Mouse (Mus musculus): ENCODE measurements around the gene Cacna1i. TPM values are rescaled to one million over a fixed set of nuclear protein-coding genes. Genes with fewer than 3 reads are reported as not detected.

Cacna1i gene
- total RNA-seq, 2 experiments from 2014 or later, result 82.6 to 84.8 TPM

- DNase-seq (ENCODE audit: extremely low spot score in 1 of 2, low spot score in 2 of 2), result peak; percentile 87 to 94
- intact Hi-C loops (cut with DNase I), result loop anchor here (10.0 kb wide), 1 partner anchor 931 kb away; the partner anchor contains the start of gene Mrtfa
Observed at GRCm38 (mm10) chr15:80263610-80264575, 23.1 kb upstream of the Cacna1i start, which contains the start of gene Rps19bp1. Gene Rps19bp1, minus strand, starts transcription at chr15:80264315.

DNA sequence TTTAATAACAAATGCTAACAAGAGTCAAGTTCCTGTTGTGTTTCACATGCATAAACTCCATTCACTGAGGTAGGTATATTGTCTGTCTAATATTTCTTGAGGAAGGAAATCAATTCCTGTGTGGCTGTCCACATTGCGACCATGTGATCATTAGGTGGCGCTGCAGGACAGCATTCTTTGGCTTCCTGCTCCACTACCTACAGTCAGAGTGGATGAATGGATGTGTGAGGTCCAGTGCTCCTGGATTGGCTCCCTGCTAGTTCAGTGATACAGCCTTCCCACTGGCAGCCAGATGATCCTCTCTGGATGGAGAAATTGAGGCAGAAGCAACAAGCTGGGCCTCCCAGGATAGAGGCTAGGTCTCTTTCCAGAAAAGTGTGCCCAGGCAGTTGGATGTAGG lies 20.8 kb upstream of the Cacna1i start:
- intact Hi-C loops (cut with DNase I), result loop anchor here (2.0 to 10.0 kb wide), 4 partner anchors 366 to 929 kb away; partner anchors contain the start of gene Mrtfa
- peak; percentile 82 to 87 for DNase-seq (ENCODE audit: extremely low spot score in 1 of 2, low spot score in 2 of 2)

DNA sequence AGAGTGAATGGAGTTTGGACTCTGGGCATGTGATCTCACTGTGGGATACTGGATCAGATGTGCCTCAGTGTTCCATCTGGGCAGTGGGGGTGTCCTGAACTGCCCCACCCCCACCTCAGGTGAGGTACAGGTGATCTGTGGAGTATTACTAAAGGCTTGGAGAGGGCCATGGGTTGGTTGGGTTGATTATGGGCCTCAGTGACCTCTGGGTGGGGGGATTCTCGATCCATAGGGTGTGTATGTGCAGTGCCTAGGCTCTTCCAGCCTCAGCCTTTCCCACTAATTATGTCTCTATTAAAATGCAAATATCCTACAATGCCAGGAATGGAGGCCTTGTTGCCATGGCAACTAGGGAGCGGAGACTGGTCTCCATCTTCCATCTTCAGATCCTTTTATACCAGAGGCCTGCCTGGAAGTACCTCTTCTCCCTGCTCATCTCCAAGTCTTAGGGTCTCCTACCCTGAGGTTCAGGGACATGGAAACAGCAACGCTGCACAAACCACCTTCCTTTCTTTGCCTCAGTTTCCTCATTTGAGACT lies 15.1 kb upstream of the Cacna1i start:
- intact Hi-C loops (cut with DNase I), result no loop called here

GRCm38 (mm10) chr15:80277107-80277506 lies 9.9 kb upstream of the Cacna1i start:
- no peak for DNase-seq (ENCODE audit: extremely low spot score in 1 of 2, low spot score in 2 of 2)
- intact Hi-C loops (cut with DNase I), result no loop called here

More for the DNA sequence above, 15.1 kb upstream of the Cacna1i start:
- DNase-seq (ENCODE audit: extremely low spot score in 1 of 2, low spot score in 2 of 2), result no peak

DNA sequence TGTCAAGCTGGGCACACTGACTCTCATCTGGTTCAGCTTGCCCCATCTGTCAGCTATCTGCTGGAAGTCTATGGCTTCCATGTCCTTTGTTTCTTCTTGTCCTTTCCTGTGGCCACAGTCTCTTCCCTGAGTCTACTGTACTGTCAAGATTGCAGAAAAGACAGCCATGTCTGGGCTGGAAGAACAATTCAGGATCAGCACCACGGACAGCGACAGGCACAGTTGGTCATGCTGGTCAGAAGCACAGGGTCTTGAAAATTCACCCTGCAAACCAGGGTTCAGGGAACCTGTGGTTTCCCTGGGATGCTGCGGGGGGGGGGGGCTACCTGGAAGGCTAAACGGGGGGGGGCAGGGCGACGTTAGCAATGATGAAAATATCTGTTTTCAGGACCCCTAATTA lies 9.4 kb upstream of the Cacna1i start:
- DNase-seq (ENCODE audit: extremely low spot score in 1 of 2, low spot score in 2 of 2), result peak in 1 of 2 experiments; percentile 66
- intact Hi-C loops (cut with DNase I), result no loop called here

GRCm38 (mm10) chr15:80278121-80278759 lies 8.8 kb upstream of the Cacna1i start:
- intact Hi-C loops (cut with DNase I), result no loop called here
- peak in 1 of 2 experiments; percentile 73 for DNase-seq (ENCODE audit: extremely low spot score in 1 of 2, low spot score in 2 of 2)

- intact Hi-C loops (cut with DNase I), result no loop called here
- no peak for DNase-seq (ENCODE audit: extremely low spot score in 1 of 2, low spot score in 2 of 2)
Observed at GRCm38 (mm10) chr15:80279053-80279452, 8.0 kb upstream of the Cacna1i start.

GRCm38 (mm10) chr15:80280646-80281045 lies 6.4 kb upstream of the Cacna1i start:
- intact Hi-C loops (cut with DNase I), result no loop called here
- DNase-seq (ENCODE audit: extremely low spot score in 1 of 2, low spot score in 2 of 2), result no peak

GRCm38 (mm10) chr15:80288036-80288435 lies 998 bp downstream of the Cacna1i start:
- DNase-seq (ENCODE audit: extremely low spot score in 1 of 2, low spot score in 2 of 2), result peak in 1 of 2 experiments; percentile 51
- intact Hi-C loops (cut with DNase I), result loop anchor here (5.0 kb wide), 1 partner anchor 414 kb away; no protein-coding TSS in a partner anchor

GRCm38 (mm10) chr15:80289436-80289835 lies 2.4 kb downstream of the Cacna1i start:
- intact Hi-C loops (cut with DNase I), result loop anchor here (5.0 kb wide), 1 partner anchor 413 kb away; no protein-coding TSS in a partner anchor
- DNase-seq (ENCODE audit: extremely low spot score in 1 of 2, low spot score in 2 of 2), result peak; percentile 63 to 79

DNA sequence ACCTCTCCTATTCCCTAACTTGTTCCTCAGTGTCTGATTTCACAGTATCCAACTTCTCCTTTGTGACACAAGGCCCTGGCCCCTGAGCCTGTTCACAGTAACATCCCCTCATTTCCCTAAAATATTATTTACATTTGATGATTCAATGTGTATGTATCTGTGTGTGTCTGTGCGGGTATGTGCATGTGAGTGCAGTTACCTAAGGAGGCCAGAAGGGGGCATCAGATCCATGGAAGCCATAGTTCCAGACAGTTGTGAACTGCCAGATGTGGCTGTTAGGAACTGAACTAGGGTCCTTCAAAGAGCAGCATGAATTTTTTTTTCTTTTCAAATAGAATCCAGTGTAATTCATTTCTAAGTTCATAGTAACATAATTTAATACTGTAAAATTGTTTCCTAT lies 10.1 kb downstream of the Cacna1i start:
- no peak for DNase-seq (ENCODE audit: extremely low spot score in 1 of 2, low spot score in 2 of 2)
- intact Hi-C loops (cut with DNase I), result no loop called here

GRCm38 (mm10) chr15:80303779-80304178 lies 16.7 kb downstream of the Cacna1i start:
- intact Hi-C loops (cut with DNase I), result no loop called here
- no peak for DNase-seq (ENCODE audit: extremely low spot score in 1 of 2, low spot score in 2 of 2)

- intact Hi-C loops (cut with DNase I), result no loop called here
- no peak for DNase-seq (ENCODE audit: extremely low spot score in 1 of 2, low spot score in 2 of 2)
Observed at GRCm38 (mm10) chr15:80304188-80304587, 17.1 kb downstream of the Cacna1i start.

GRCm38 (mm10) chr15:80306146-80306545 lies 19.1 kb downstream of the Cacna1i start:
- no peak for DNase-seq (ENCODE audit: extremely low spot score in 1 of 2, low spot score in 2 of 2)
- intact Hi-C loops (cut with DNase I), result no loop called here

GRCm38 (mm10) chr15:80314731-80315130 lies 27.7 kb downstream of the Cacna1i start:
- intact Hi-C loops (cut with DNase I), result no loop called here
- peak; percentile 36 to 66 for DNase-seq (ENCODE audit: extremely low spot score in 1 of 2, low spot score in 2 of 2)

DNA sequence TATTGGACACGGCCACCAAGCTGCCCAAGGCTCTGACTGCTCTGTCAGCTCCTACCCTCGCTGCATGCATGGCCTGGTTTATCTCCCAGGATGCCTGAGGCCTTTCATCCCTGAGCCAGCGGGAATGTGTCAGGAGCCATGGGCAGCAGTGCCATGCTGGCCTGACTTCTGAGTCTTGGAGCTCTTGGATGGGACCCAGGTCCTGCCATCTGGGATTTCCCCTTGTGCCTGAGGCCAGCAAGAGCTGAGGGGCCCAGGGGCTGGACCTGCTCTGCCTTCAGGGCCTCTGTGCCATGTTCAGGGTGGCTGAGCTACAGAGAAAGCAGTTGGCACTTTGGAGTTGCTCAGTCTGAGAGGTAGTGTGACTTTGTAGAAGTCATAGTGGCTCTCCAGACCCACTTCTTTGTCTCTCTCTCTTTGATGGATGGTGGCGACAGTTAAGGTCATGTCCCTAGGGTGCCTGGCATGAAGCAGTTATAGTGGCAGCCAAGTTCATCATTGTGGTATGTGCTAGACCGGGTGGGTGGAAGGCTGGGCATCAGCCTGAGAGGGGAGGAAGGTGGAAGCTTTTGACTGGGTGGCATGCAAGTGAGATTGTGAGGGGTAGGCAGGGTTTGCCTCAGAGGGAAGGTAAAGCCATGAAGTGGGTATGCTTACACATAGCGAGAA lies 30.1 kb downstream of the Cacna1i start:
- intact Hi-C loops (cut with DNase I), result no loop called here
- no peak for DNase-seq (ENCODE audit: extremely low spot score in 1 of 2, low spot score in 2 of 2)

- intact Hi-C loops (cut with DNase I), result no loop called here
- no peak for DNase-seq (ENCODE audit: extremely low spot score in 1 of 2, low spot score in 2 of 2)
Observed at GRCm38 (mm10) chr15:80317841-80318530, 30.9 kb downstream of the Cacna1i start.

- intact Hi-C loops (cut with DNase I), result no loop called here
- no peak for DNase-seq (ENCODE audit: extremely low spot score in 1 of 2, low spot score in 2 of 2)
Observed at GRCm38 (mm10) chr15:80318543-80319255, 31.7 kb downstream of the Cacna1i start.
